Mouse (Mus musculus): ENCODE measurements around the gene Kctd5. TPM values are rescaled to one million over a fixed set of nuclear protein-coding genes. Genes with fewer than 3 reads are reported as not detected.

The Kctd5 gene
- total and polyA plus RNA-seq, 2 experiments: 4.5 to 6.0 TPM

DNA sequence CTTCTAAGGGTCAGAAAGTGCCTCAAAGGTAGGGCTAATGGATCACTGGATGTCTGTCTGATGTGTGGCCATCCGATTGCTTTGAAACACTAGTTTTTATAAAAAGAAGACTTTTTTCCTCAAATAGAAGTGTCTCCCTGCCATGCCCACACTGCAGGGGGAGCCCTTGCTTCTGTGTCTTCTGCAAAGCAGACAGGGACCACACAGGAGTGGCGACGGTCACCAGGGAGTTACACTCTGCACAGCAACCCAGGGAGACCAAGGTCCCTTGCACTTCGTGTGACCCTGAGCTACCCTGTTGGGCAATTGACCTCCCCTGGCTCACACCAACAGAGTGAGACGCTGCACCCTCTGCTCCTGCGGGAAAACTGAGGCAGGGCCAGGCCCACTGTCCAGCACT lies 36.3 kb downstream of the Kctd5 start:
- Histone ChIP-seq H3K79me2 (ENCODE audit: control insufficient read depth, insufficient read depth, low read length) (no peaks in the 10 kb centered on the region), H3K27me3 (ENCODE audit: control insufficient read depth, insufficient read depth, low read length) (no peaks in the 10 kb centered on the region), H3K4me3 (ENCODE audit: insufficient read depth, low read depth, low read length) (no peak overlapping the region), H3K4me1 (ENCODE audit: control insufficient read depth, insufficient read depth, low read length) (no peaks in the 10 kb centered on the region), H3K27ac (replicated peaks; ENCODE audit: insufficient read depth, low read depth, low read length) (no peak overlapping the region), H3K9ac (ENCODE audit: low read depth, low read length) (no peak overlapping the region), H3K36me3 (ENCODE audit: control insufficient read depth, insufficient read depth, low read length) (no peaks in the 10 kb centered on the region)
- WGBS: 31% methylated on average over 6 of the region's 6 CpGs
- TF ChIP-seq POLR2A (IDR thresholded peaks at IDR 0.05; ENCODE audit: extremely low read depth, insufficient read depth, low read length): no peak
- no peak for TF ChIP-seq CTCF (IDR thresholded peaks at IDR 0.05; ENCODE audit: low read depth, low read length)
- peak; percentile 46 for DNase-seq (ENCODE audit: extremely low read depth, low read depth, low spot score)

DNA sequence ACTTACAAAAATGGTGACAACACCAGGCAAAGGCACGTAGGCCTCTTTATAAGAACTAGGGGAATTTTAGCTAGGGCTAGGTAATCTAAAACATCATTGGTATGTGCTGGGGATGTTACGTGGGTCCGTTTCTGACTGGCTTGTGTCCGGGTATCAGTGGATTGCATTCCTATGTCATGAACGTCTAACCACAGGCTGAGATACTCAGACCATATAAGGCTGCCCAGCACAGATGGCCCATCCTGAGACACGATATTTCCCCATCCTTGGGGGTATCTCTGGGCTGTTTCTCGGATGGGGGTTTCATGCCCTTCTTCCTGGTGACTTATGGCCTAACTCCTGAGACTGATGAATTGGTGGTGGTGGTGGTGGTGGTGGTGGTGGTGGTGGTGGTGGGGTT lies 38.2 kb downstream of the Kctd5 start:
- Histone ChIP-seq H3K4me1 (ENCODE audit: control insufficient read depth, insufficient read depth, low read length) (no peaks in the 10 kb centered on the region), H3K9ac (ENCODE audit: low read depth, low read length) (no peak overlapping the region), H3K27ac (replicated peaks; ENCODE audit: insufficient read depth, low read depth, low read length) (no peak overlapping the region), H3K27me3 (ENCODE audit: control insufficient read depth, insufficient read depth, low read length) (no peaks in the 10 kb centered on the region), H3K4me3 (ENCODE audit: insufficient read depth, low read depth, low read length) (no peak overlapping the region), H3K79me2 (ENCODE audit: control insufficient read depth, insufficient read depth, low read length) (no peaks in the 10 kb centered on the region), H3K36me3 (ENCODE audit: control insufficient read depth, insufficient read depth, low read length) (no peaks in the 10 kb centered on the region)
- WGBS: 78% methylated on average over 7 of the region's 7 CpGs
- no peak for DNase-seq (ENCODE audit: extremely low read depth, low read depth, low spot score)
- TF ChIP-seq CTCF (IDR thresholded peaks at IDR 0.05; ENCODE audit: low read depth, low read length) (no peak), POLR2A (IDR thresholded peaks at IDR 0.05; ENCODE audit: extremely low read depth, insufficient read depth, low read length) (no peak)

DNA sequence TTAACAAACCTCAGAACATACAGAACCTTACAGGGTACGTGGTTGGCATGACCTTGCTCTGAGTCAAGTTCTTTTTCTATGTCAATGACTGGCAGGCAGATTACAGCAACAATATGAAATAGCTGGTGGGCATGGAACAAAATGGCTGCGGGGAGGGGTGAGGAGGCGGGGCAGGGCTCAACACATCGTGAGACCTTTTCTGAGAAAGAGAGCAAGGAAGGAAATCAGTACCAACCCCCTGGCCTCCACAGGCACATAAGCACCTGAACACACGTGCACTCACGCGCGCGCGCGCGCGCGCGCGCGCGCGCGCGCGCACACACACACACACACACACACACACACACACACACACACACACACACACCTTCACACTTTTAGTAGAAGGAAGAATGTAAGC lies 42.7 kb downstream of the Kctd5 start:
- no peak overlapping the region for H3K9ac ChIP-seq (ENCODE audit: low read depth, low read length)
- no peaks in the 10 kb centered on the region for H3K27me3 ChIP-seq (ENCODE audit: control insufficient read depth, insufficient read depth, low read length)
- H3K36me3 ChIP-seq (ENCODE audit: control insufficient read depth, insufficient read depth, low read length): no peaks in the 10 kb centered on the region
- no peaks in the 10 kb centered on the region for H3K4me1 ChIP-seq (ENCODE audit: control insufficient read depth, insufficient read depth, low read length)
- H3K27ac ChIP-seq (replicated peaks; ENCODE audit: insufficient read depth, low read depth, low read length): no peak overlapping the region
- no peak overlapping the region for H3K4me3 ChIP-seq (ENCODE audit: insufficient read depth, low read depth, low read length)
- 69% methylated on average over 21 of the region's 22 CpGs for WGBS
- no peaks in the 10 kb centered on the region for H3K79me2 ChIP-seq (ENCODE audit: control insufficient read depth, insufficient read depth, low read length)
- TF ChIP-seq CTCF (IDR thresholded peaks at IDR 0.05; ENCODE audit: low read depth, low read length): no peak
- no peak for TF ChIP-seq POLR2A (IDR thresholded peaks at IDR 0.05; ENCODE audit: extremely low read depth, insufficient read depth, low read length)
- no peak for DNase-seq (ENCODE audit: extremely low read depth, low read depth, low spot score)

DNA sequence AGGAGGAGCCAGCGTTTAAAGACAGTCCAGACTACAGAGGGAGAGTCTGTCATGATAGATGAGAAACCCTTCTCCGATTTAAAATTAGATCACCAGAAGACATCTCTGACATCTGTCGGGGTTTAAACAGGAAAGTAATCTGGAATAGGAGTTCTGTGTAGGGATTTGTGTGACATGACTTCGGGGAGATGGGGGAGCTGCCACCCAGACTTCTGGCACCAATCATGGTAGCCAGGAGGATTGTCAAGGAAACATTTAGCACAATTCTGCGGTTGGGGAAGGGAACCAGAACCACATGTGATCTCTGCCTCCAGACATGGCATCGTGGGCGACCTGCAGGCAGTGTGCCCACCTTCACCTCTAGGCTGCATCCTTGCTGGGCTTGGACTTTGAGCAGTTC lies 43.8 kb downstream of the Kctd5 start:
- H3K79me2 ChIP-seq (ENCODE audit: control insufficient read depth, insufficient read depth, low read length): no peaks in the 10 kb centered on the region
- H3K36me3 ChIP-seq (ENCODE audit: control insufficient read depth, insufficient read depth, low read length): no peaks in the 10 kb centered on the region
- H3K4me3 ChIP-seq (ENCODE audit: insufficient read depth, low read depth, low read length): no peak overlapping the region
- no peaks in the 10 kb centered on the region for H3K4me1 ChIP-seq (ENCODE audit: control insufficient read depth, insufficient read depth, low read length)
- 78% methylated on average over 7 of the region's 7 CpGs for WGBS
- no peaks in the 10 kb centered on the region for H3K27me3 ChIP-seq (ENCODE audit: control insufficient read depth, insufficient read depth, low read length)
- no peak for TF ChIP-seq CTCF (IDR thresholded peaks at IDR 0.05; ENCODE audit: low read depth, low read length)
- TF ChIP-seq POLR2A (IDR thresholded peaks at IDR 0.05; ENCODE audit: extremely low read depth, insufficient read depth, low read length): no peak
- DNase-seq (ENCODE audit: extremely low read depth, low read depth, low spot score): no peak
- H3K9ac ChIP-seq (ENCODE audit: low read depth, low read length): no peak overlapping the region
- no peak overlapping the region for H3K27ac ChIP-seq (replicated peaks; ENCODE audit: insufficient read depth, low read depth, low read length)

DNA sequence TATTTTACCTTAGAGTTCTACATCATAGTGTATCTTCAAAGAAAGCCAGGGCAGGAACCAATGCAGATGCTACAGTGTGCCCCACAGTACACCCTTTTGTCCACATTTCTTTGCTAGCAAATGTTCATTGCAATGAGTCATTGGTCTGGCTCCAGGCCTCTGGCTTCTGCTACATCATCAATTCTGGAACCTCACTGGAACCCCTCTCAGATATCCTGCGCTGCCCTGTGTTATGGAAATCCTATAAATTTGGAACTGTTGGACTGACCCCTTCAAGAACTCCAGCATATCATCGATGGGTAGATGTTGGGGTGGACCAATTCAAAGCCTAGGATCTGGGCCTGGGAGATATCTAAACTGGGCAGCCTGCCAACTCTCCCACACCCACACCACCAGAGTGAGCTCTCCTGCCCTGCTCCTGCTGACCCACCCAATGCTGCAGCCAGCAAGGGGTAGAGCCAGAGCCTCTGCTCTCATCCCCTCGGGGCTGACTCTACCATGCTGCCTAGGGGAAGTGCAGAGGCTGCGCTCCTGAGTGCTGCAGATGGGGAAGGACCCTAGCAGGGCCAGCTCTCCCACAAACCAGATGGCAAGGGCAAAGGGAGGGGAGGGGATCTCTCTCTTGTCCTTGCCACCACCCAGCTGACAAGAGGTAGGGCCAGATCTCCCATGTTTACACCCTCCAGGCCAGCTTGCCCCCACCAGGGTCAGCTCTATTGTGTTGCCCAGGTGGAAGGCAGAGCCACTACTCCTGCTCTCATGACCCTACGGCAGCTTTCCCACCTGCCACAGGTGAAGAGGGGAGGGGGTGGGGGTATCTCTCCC lies 51.7 kb downstream of the Kctd5 start:
- H3K9ac ChIP-seq (ENCODE audit: low read depth, low read length): no peak overlapping the region
- no peaks in the 10 kb centered on the region for H3K27me3 ChIP-seq (ENCODE audit: control insufficient read depth, insufficient read depth, low read length)
- no peaks in the 10 kb centered on the region for H3K4me1 ChIP-seq (ENCODE audit: control insufficient read depth, insufficient read depth, low read length)
- H3K27ac ChIP-seq (replicated peaks; ENCODE audit: insufficient read depth, low read depth, low read length): no peak overlapping the region
- no peaks in the 10 kb centered on the region for H3K36me3 ChIP-seq (ENCODE audit: control insufficient read depth, insufficient read depth, low read length)
- no peak overlapping the region for H3K4me3 ChIP-seq (ENCODE audit: insufficient read depth, low read depth, low read length)
- TF ChIP-seq CTCF (IDR thresholded peaks at IDR 0.05; ENCODE audit: low read depth, low read length): no peak
- no peak for TF ChIP-seq POLR2A (IDR thresholded peaks at IDR 0.05; ENCODE audit: extremely low read depth, insufficient read depth, low read length)
- H3K79me2 ChIP-seq (ENCODE audit: control insufficient read depth, insufficient read depth, low read length): no peaks in the 10 kb centered on the region
- no peak for DNase-seq (ENCODE audit: extremely low read depth, low read depth, low spot score)
- WGBS: 71% methylated on average over 5 of the region's 5 CpGs

DNA sequence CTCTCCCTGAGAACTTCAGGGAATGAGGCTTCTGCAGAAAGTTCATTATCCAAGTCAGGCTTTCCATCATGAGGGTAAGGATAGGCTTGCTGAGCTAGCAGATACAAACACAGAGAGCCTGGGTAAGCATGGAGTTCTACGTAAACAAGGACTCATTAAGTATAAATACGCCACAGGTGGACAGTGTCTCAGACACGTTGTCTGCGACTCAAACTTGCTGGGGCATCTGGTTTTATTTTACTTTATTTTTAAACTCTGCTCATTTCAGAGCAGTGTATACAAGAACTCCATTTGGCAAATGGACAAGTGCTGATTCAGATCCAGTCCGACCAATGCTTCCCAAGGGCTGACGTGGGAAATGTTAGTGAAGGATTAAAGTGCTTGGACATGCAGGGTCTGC lies 52.6 kb downstream of the Kctd5 start:
- no peak for DNase-seq (ENCODE audit: extremely low read depth, low read depth, low spot score)
- no peak overlapping the region for H3K27ac ChIP-seq (replicated peaks; ENCODE audit: insufficient read depth, low read depth, low read length)
- no peak overlapping the region for H3K9ac ChIP-seq (ENCODE audit: low read depth, low read length)
- TF ChIP-seq POLR2A (IDR thresholded peaks at IDR 0.05; ENCODE audit: extremely low read depth, insufficient read depth, low read length) (no peak), CTCF (IDR thresholded peaks at IDR 0.05; ENCODE audit: low read depth, low read length) (no peak)
- H3K36me3 ChIP-seq (ENCODE audit: control insufficient read depth, insufficient read depth, low read length): no peaks in the 10 kb centered on the region
- H3K79me2 ChIP-seq (ENCODE audit: control insufficient read depth, insufficient read depth, low read length): no peaks in the 10 kb centered on the region
- H3K4me1 ChIP-seq (ENCODE audit: control insufficient read depth, insufficient read depth, low read length): no peaks in the 10 kb centered on the region
- H3K27me3 ChIP-seq (ENCODE audit: control insufficient read depth, insufficient read depth, low read length): no peaks in the 10 kb centered on the region
- 80% methylated on average over 6 of the region's 6 CpGs for WGBS
- H3K4me3 ChIP-seq (ENCODE audit: insufficient read depth, low read depth, low read length): no peak overlapping the region
